Mouse (Mus musculus) left cerebral cortex, adult 18-20 months (tissue): ENCODE data around the gene Tab2. TPM values are rescaled to one million over a fixed set of nuclear protein-coding genes. Genes with fewer than 3 reads are reported as not detected.

ENCODE experiments used
- total RNA-seq, 2 experiments: library from RNA; stranded (reverse); gene quantifications; 2 replicates each; pipeline ENCODE4 v1.2.3; 2021

Tab2 gene
- total RNA-seq, 2 experiments from 2014 or later, result 56.8 to 58.1 TPM

Other genes starting within 250 kb of the Tab2 start
- gene Katna1, start 230.2 kb downstream of the Tab2 start, total RNA-seq, result 10 to 100 TPM; 16.7 to 16.9 TPM
- 10 to 100 TPM; 17.8 to 19.2 TPM for gene Ginm1, start 163.4 kb downstream of the Tab2 start, total RNA-seq
- gene Ppil4, start 163.3 kb downstream of the Tab2 start, total RNA-seq, result 10 to 100 TPM; 31.7 to 32.3 TPM
- gene Zc3h12d, start 123.8 kb downstream of the Tab2 start, total RNA-seq, result under 1 TPM in 1 of 2 experiments, not detected in 1; 0.26 TPM